Mouse (Mus musculus) ES-E14 (cell line): Measurements from ENCODE around the gene Sec16a.

Experiments used
- CHD2 ChIP-seq: IDR thresholded peaks from 2 replicates; pipeline ENCODE4 v1.6.1; 2014; ENCODE audit warnings: mild to moderate bottlenecking, low read depth, low read length, inconsistent platforms
- HCFC1 ChIP-seq: IDR thresholded peaks from 2 replicates; pipeline ENCODE4 v1.6.1; 2012; ENCODE audit warnings: low read length, inconsistent platforms, borderline replicate concordance; ENCODE audit not compliant: insufficient read depth
- ZNF384 ChIP-seq: IDR thresholded peaks from 2 replicates; pipeline ENCODE4 v1.6.1; 2012; ENCODE audit warnings: low read depth, low read length, inconsistent platforms

DNA sequence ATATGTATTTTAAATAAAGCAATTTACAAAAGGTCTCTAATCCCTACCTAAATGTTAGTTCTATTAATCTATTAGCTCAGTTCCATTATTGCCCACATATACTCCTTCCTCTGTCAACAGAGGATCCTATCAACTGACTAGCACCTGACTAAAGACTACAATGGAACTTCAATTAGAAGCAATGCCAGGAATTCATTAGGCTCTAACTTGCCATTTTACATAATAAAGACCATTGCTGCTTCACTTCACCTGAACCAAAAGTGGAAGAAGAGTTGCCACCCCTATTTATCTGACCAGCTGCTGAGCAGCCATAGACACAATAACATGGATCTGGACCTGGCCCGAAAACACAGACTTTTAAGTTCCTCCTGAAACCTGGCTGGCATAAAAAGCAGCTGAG is 2.2 kb downstream of the Sec16a start:
- TF ChIP-seq HCFC1 = no peak
- no peak for TF ChIP-seq ZNF384
- no peak for TF ChIP-seq CHD2
